Mouse (Mus musculus) gastrocnemius, postnatal 25 days (tissue): Measurements from ENCODE around the gene Adamts3. TPM values are rescaled to one million over a fixed set of nuclear protein-coding genes. Genes with fewer than 3 reads are reported as not detected.

Experiments used
- DNase-seq: peaks from one replicate; pipeline ENCODE4 v3.0.0; 2022
- total RNA-seq, 2 experiments: library from RNA; stranded (reverse); gene quantifications; 1 replicate in 1 of 2; 2 replicates in 1 of 2; pipeline ENCODE4 v1.2.3; 2021

The Adamts3 gene
- total RNA-seq, 2 experiments from 2014 or later, result 1.6 to 4.0 TPM

GRCm38 (mm10) chr5:89709459-89709858, 173.7 kb downstream of the Adamts3 start:
- DNase-seq, result no peak

- DNase-seq, result no peak
Measured at GRCm38 (mm10) chr5:89704264-89704663, 178.9 kb downstream of the Adamts3 start.

GRCm38 (mm10) chr5:89701241-89702007, 181.7 kb downstream of the Adamts3 start:
- DNase-seq, result no peak

GRCm38 (mm10) chr5:89687826-89688225, 195.3 kb downstream of the Adamts3 start:
- DNase-seq, result no peak

- DNase-seq, result no peak
Measured at GRCm38 (mm10) chr5:89679871-89680536, 203.1 kb downstream of the Adamts3 start.

GRCm38 (mm10) chr5:89678148-89678547, 205.0 kb downstream of the Adamts3 start:
- no peak for DNase-seq

- DNase-seq, result no peak
Measured at GRCm38 (mm10) chr5:89674066-89674848, 208.9 kb downstream of the Adamts3 start.

- DNase-seq, result no peak
Measured at GRCm38 (mm10) chr5:89672950-89673349, 210.2 kb downstream of the Adamts3 start.

- no peak for DNase-seq
Measured at GRCm38 (mm10) chr5:89654327-89654726, 228.8 kb downstream of the Adamts3 start.

GRCm38 (mm10) chr5:89653862-89654261, 229.3 kb downstream of the Adamts3 start:
- DNase-seq, result no peak

- no peak for DNase-seq
Measured at GRCm38 (mm10) chr5:89646940-89647339, 236.2 kb downstream of the Adamts3 start.

- DNase-seq, result no peak
Measured at GRCm38 (mm10) chr5:89635434-89635833, 247.7 kb downstream of the Adamts3 start.

GRCm38 (mm10) chr5:89631599-89631998, 251.5 kb downstream of the Adamts3 start:
- DNase-seq, result no peak
